In the genomic region with DNA sequence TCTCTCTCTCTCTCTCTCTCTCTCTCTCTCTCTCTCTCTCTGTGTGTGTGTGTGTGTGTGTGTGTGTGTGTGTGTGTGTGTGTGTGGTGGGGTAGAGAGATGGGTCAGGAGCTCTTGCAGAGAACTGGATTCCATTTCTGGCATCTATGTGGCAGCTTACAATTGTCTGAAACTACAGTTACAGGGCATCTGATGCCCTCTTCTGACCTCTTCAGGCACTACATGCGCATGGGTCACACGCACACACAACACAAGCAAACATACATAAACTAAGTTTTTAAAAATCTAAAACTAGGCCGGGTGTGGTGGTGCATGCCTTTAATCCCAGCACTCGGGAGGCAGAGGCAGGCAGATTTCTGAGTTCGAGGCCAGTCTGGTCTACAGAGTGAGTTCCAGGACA, we compare ENCODE assay signal across 10 mouse cellular contexts. TPM values are rescaled to one million over a fixed set of nuclear protein-coding genes. Genes with fewer than 3 reads are reported as not detected.
DNase-seq lines count a peak whose midpoint lies in the region; ATAC-seq and TF ChIP-seq lines count a peak whose summit lies in the region.
"Not testable (repeated sequence)": the region's sequence is repeated elsewhere in the genome, so short reads cannot be mapped to it uniquely, and the experiment has no call there.
"Had no signal": no experiment of that assay in that cellular context is flagged by ENCODE, and none has a peak within 500 bp of the region (broad histone marks: within the 10 kb centered on the region; RNA-seq: fewer than 3 reads in every experiment).

No protein-coding gene starts in this region.

- H3K4me1 ChIP-seq in cerebellum, adult 2 months (ENCODE audit: control insufficient read depth, insufficient read depth, low read length); hindbrain, postnatal 0 days (ENCODE audit: insufficient read depth, low read length); small intestine, adult 2 months (ENCODE audit: control insufficient read depth, insufficient read depth, insufficient read length, low read length): not testable (repeated sequence)

- WGBS in cerebellum, adult 2 months, result 80% methylated on average over 5 of the region's 5 CpGs
- 85% methylated on average over 5 of the region's 5 CpGs for WGBS in hindbrain, postnatal 0 days
- WGBS in small intestine, adult 2 months, result 40% methylated on average over 5 of the region's 5 CpGs

- not testable (repeated sequence) for H3K27me3 ChIP-seq in Patski; cerebellum, adult 2 months (ENCODE audit: control insufficient read depth, insufficient read depth, low read length); hindbrain, postnatal 0 days (ENCODE audit: insufficient read depth, low read length); small intestine, adult 2 months (ENCODE audit: control insufficient read depth, insufficient read depth, low read length)

- in situ Hi-C loops in Patski (cut with MboI; ENCODE audit: low pct_unique_long_range_greater_than_20kb), result not testable (repeated sequence)

- not testable (repeated sequence) for H3K4me3 ChIP-seq in cerebellum, adult 2 months (replicated peaks; ENCODE audit: insufficient read depth, low read depth, low read length); hindbrain, postnatal 0 days (ENCODE audit: low read length); small intestine, adult 2 months (ENCODE audit: low read depth, low read length)

- H3K36me3 ChIP-seq in hindbrain, postnatal 0 days (ENCODE audit: insufficient read depth, low read length); small intestine, adult 2 months (ENCODE audit: control insufficient read depth, insufficient read depth, low read length): not testable (repeated sequence)

- ATAC-seq in Patski; hindbrain, postnatal 0 days: not testable (repeated sequence)

- POLR2A ChIA-PET in Patski (lab: Charles Lee), result not testable (repeated sequence)

- peak; percentile 53 for DNase-seq in 3T3-L1 (ENCODE audit: low read depth, low spot score)
- not testable (repeated sequence) for DNase-seq in Patski (ENCODE audit: low read depth, low spot score); cerebellum, adult 2 months
- peak; percentile 19 for DNase-seq in gastrocnemius, adult 18-20 months (ENCODE audit: low spot score)
- DNase-seq in hindbrain, postnatal 0 days (ENCODE audit: low spot score), result peak; percentile 10
- peak; percentile 56 to 71 for DNase-seq in kidney, postnatal 25 days
- DNase-seq in lung, postnatal 10 days, result peak; percentile 19

- H3K9me3 ChIP-seq in hindbrain, postnatal 0 days (ENCODE audit: low read length), result not testable (repeated sequence)

- not testable (repeated sequence) for H3K9ac ChIP-seq in hindbrain, postnatal 0 days (replicated peaks; ENCODE audit: low read length)

- CTCF ChIA-PET in Patski (lab: Charles Lee), result interaction anchor here (1.0 to 1.5 kb wide), 4 partner anchors 11 to 191 kb away, joined by 3 to 7 read pairs (median 4); no protein-coding TSS in a partner anchor

- peak; percentile 72 for TF ChIP-seq CTCF in Patski (IDR thresholded peaks at IDR 0.05)
- TF ChIP-seq CTCF in cerebellum, adult 2 months (IDR thresholded peaks at IDR 0.05; ENCODE audit: borderline replicate concordance, insufficient read depth, low read depth, low read length), result peak; percentile 66; the same call in 1 of the 2 replicates
- peak; percentile 49 for TF ChIP-seq CTCF in hindbrain, postnatal 0 days (IDR thresholded peaks at IDR 0.05; ENCODE audit: low read depth)
- TF ChIP-seq CTCF in small intestine, adult 2 months (IDR thresholded peaks at IDR 0.05; ENCODE audit: extremely low read depth, insufficient read length, insufficient replicate concordance, low read depth, low read length), result peak; percentile 52; the same call in 1 of the 2 replicates

- not testable (repeated sequence) for H3K27ac ChIP-seq in cerebellum, adult 2 months (ENCODE audit: insufficient read depth, low read length); hindbrain, postnatal 0 days
- H3K27ac ChIP-seq in small intestine, adult 2 months (ENCODE audit: insufficient read depth, low read depth, low read length), result peak overlapping the region; percentile 36; the same call in 1 of the 2 replicates

- H3K4me2 ChIP-seq in hindbrain, postnatal 0 days (ENCODE audit: low read depth, low read length), result not testable (repeated sequence)

- not testable (repeated sequence) for TF ChIP-seq POLR2A in cerebellum, adult 2 months (IDR thresholded peaks at IDR 0.05; ENCODE audit: borderline replicate concordance, insufficient read depth, low read length); small intestine, adult 2 months (IDR thresholded peaks at IDR 0.05; ENCODE audit: low read depth, low read length)

RNA-seq across cellular contexts. Expression of a gene that starts 2.3 kb away (rescaled TPM):
- polyA plus RNA-seq in Patski (2021), result 0.03 TPM
- polyA plus RNA-seq in cerebellum, adult 2 months (2012; rRNA removed), result 0.24 and 0.47 TPM in 2 replicates
- total RNA-seq in gastrocnemius, adult 18-20 months (2021), result under 1 TPM; 0.48 to 0.71 TPM
- total RNA-seq in hindbrain, postnatal 0 days (2014; rRNA removed), result 2.2 and 2.4 TPM in 2 replicates
- polyA plus RNA-seq in hindbrain, postnatal 0 days (2015; fragmentation: Nextera tagmentation; extraction: Ambion mirVana), result 0.33 and 0.57 TPM in 2 replicates
- 2.4 and 2.8 TPM in 2 replicates for polyA plus RNA-seq in small intestine, adult 2 months (2012; rRNA removed)
- polyA plus RNA-seq: heart, embryonic 11.5 days; lung, embryonic 15.5 days had no signal
